Mouse (Mus musculus) liver, embryonic 11.5 days (tissue): Measurements from ENCODE around the gene Tanc1. TPM values are rescaled to one million over a fixed set of nuclear protein-coding genes. Genes with fewer than 3 reads are reported as not detected.

Source experiments
- ATAC-seq: fragments of 200-750 bp; cut with Nextera tagmentation; replicated peaks from 2 replicates; pipeline ENCODE4 v1.8.0; 2017; ENCODE audit warnings: moderate number of reproducible peaks, mild to moderate bottlenecking, moderate TSS enrichment, moderate library complexity; ENCODE audit not compliant: low FRiP score
- DNase-seq: peaks from one replicate; pipeline ENCODE4 v3.0.0-alpha.2; 2017; ENCODE audit warnings: low spot score
- H3K27ac ChIP-seq: fragments of 300-500 bp; sonication (generic); 2 replicates; pipeline ENCODE4 v1.5.1; 2014; ENCODE audit warnings: mild to moderate bottlenecking, low read depth, low read length, control low read depth
- H3K27me3 ChIP-seq: fragments of 300-500 bp; sonication (generic); replicated peaks from 2 replicates; pipeline ENCODE4 v1.6.1; 2014; ENCODE audit warnings: low read length, mixed read lengths; ENCODE audit not compliant: control insufficient read depth, insufficient read depth
- H3K36me3 ChIP-seq: fragments of 300-500 bp; sonication (generic); 2 replicates; pipeline ENCODE4 v1.6.1; 2014; ENCODE audit warnings: mild to moderate bottlenecking, low read length, moderate library complexity, mixed read lengths; ENCODE audit not compliant: control insufficient read depth, insufficient read depth
- H3K4me1 ChIP-seq: fragments of 300-500 bp; sonication (generic); replicated peaks from 2 replicates; pipeline ENCODE4 v1.6.1; 2014; ENCODE audit warnings: low read length, mixed read lengths; ENCODE audit not compliant: control insufficient read depth, insufficient read depth
- H3K4me2 ChIP-seq: fragments of 300-500 bp; sonication (generic); 2 replicates; pipeline ENCODE4 v1.6.1; 2014; ENCODE audit warnings: mild to moderate bottlenecking, control low read depth, moderate library complexity
- H3K4me3 ChIP-seq: fragments of 300-500 bp; sonication (generic); 2 replicates; pipeline ENCODE4 v1.5.1; 2014; ENCODE audit warnings: low read depth, low read length, control low read depth
- H3K9ac ChIP-seq: fragments of 300-500 bp; sonication (generic); 2 replicates; pipeline ENCODE4 v1.6.1; 2014; ENCODE audit warnings: low read depth, low read length, control low read depth
- H3K9me3 ChIP-seq: fragments of 300-500 bp; sonication (generic); 2 replicates; pipeline ENCODE4 v1.6.1; 2016; ENCODE audit warnings: low read length, inconsistent platforms, mixed read lengths; ENCODE audit not compliant: control insufficient read depth
- WGBS: fragments of 180-500 bp; shearing (Covaris S2); extraction: QIAGEN DNeasy Blood & Tissue Kit; methylation state at CpG from one replicate; pipeline ENCODE4 v1.1.7; 2014; 5-methylcytosine and 5-hydroxymethylcytosine counted together
- polyA plus RNA-seq: library from polyadenylated mRNA; unstranded; fragments of >200 nt; fragmentation: Nextera tagmentation; extraction: Ambion mirVana; gene quantifications from 2 replicates; pipeline ENCODE4 v1.2.1, GENCODE M21; 2014

The Tanc1 gene
- polyA plus RNA-seq, 1 experiment from 2014 or later, result 12.5 TPM

GRCm38 (mm10) chr2:59588096-59588405 is 23.8 kb upstream of the Tanc1 start:
- DNase-seq (no peak), ATAC-seq (no peak)
- no peak overlapping the region for H3K4me2 ChIP-seq
- no peaks in the 10 kb centered on the region for H3K9me3 ChIP-seq
- no peak overlapping the region for H3K27ac ChIP-seq
- no peaks in the 10 kb centered on the region for H3K27me3 ChIP-seq
- no peak overlapping the region for H3K4me3 ChIP-seq
- H3K4me1 ChIP-seq, result no peaks in the 10 kb centered on the region
- no peaks in the 10 kb centered on the region for H3K36me3 ChIP-seq
- WGBS, result 75% methylated on average over 3 of the region's 3 CpGs
- H3K9ac ChIP-seq, result no peak overlapping the region

GRCm38 (mm10) chr2:59593341-59593902 is 18.4 kb upstream of the Tanc1 start:
- no peak overlapping the region for H3K27ac ChIP-seq
- 67% methylated on average over 7 of the region's 7 CpGs for WGBS
- no peaks in the 10 kb centered on the region for H3K9me3 ChIP-seq

GRCm38 (mm10) chr2:59594095-59594494 is 17.7 kb upstream of the Tanc1 start:
- no peak overlapping the region for H3K4me3 ChIP-seq
- no peaks in the 10 kb centered on the region for H3K27me3 ChIP-seq
- ATAC-seq (no peak), DNase-seq (no peak)
- no peaks in the 10 kb centered on the region for H3K9me3 ChIP-seq
- no peak overlapping the region for H3K4me2 ChIP-seq
- 71% methylated on average over 6 of the region's 6 CpGs for WGBS
- no peaks in the 10 kb centered on the region for H3K36me3 ChIP-seq
- no peak overlapping the region for H3K27ac ChIP-seq
- peaks cover under 1% of the 10 kb centered on the region; the same call in 1 of the 2 replicates for H3K4me1 ChIP-seq
- no peak overlapping the region for H3K9ac ChIP-seq

More at GRCm38 (mm10) chr2:59593341-59593902, 18.4 kb upstream of the Tanc1 start:
- Histone ChIP-seq H3K36me3 (no peaks in the 10 kb centered on the region), H3K4me2 (no peak overlapping the region), H3K27me3 (no peaks in the 10 kb centered on the region), H3K4me3 (no peak overlapping the region), H3K9ac (no peak overlapping the region), H3K4me1 (no peaks in the 10 kb centered on the region)
- ATAC-seq, result no peak
- no peak for DNase-seq

GRCm38 (mm10) chr2:59596545-59596944 is 15.3 kb upstream of the Tanc1 start:
- no peaks in the 10 kb centered on the region for H3K36me3 ChIP-seq
- DNase-seq, result no peak
- H3K27me3 ChIP-seq, result no peaks in the 10 kb centered on the region
- no peak for ATAC-seq
- no peak overlapping the region for H3K27ac ChIP-seq
- WGBS, result 57% methylated on average over 8 of the region's 8 CpGs
- H3K4me2 ChIP-seq, result no peak overlapping the region
- H3K4me1 ChIP-seq, result peaks cover 4% of the 10 kb centered on the region; the same call in 1 of the 2 replicates
- H3K4me3 ChIP-seq, result no peak overlapping the region
- no peak overlapping the region for H3K9ac ChIP-seq
- no peaks in the 10 kb centered on the region for H3K9me3 ChIP-seq

- Histone ChIP-seq H3K4me2 (no peak overlapping the region), H3K4me1 (peaks cover 4% of the 10 kb centered on the region; the same call in 1 of the 2 replicates), H3K4me3 (no peak overlapping the region), H3K27ac (no peak overlapping the region), H3K27me3 (no peaks in the 10 kb centered on the region), H3K36me3 (no peaks in the 10 kb centered on the region), H3K9ac (no peak overlapping the region), H3K9me3 (no peaks in the 10 kb centered on the region)
- DNase-seq (no peak), ATAC-seq (no peak)
- WGBS, result 77% methylated on average over 6 of the region's 6 CpGs
These were observed 13.6 kb upstream of the Tanc1 start for GRCm38 (mm10) chr2:59598286-59598685.

- Histone ChIP-seq H3K4me2 (peak overlapping the region; percentile 20; the same call in 1 of the 2 replicates), H3K27ac (no peak overlapping the region), H3K36me3 (no peaks in the 10 kb centered on the region), H3K4me3 (no peak overlapping the region), H3K27me3 (no peaks in the 10 kb centered on the region), H3K9ac (no peak overlapping the region), H3K9me3 (no peaks in the 10 kb centered on the region), H3K4me1 (peaks cover 4% of the 10 kb centered on the region; the same call in 1 of the 2 replicates)
- ATAC-seq (no peak), DNase-seq (no peak)
- 33% methylated on average over 4 of the region's 4 CpGs for WGBS
These were observed 12.9 kb upstream of the Tanc1 start for GRCm38 (mm10) chr2:59598894-59599293.

- H3K4me1 ChIP-seq, result peaks cover 4% of the 10 kb centered on the region; the same call in 1 of the 2 replicates
- peak; percentile 51 for ATAC-seq
- H3K9me3 ChIP-seq, result no peaks in the 10 kb centered on the region
- no peaks in the 10 kb centered on the region for H3K27me3 ChIP-seq
- 19% methylated on average over 7 of the region's 7 CpGs for WGBS
- peak overlapping the region; percentile 20; the same call in 1 of the 2 replicates for H3K4me2 ChIP-seq
- H3K9ac ChIP-seq, result no peak overlapping the region
- no peak overlapping the region for H3K4me3 ChIP-seq
- peak; percentile 35 for DNase-seq
- H3K36me3 ChIP-seq, result no peaks in the 10 kb centered on the region
- H3K27ac ChIP-seq, result peak overlapping the region; percentile 21; the same call in 1 of the 2 replicates
These were observed 12.3 kb upstream of the Tanc1 start for GRCm38 (mm10) chr2:59599338-59600111.

- Histone ChIP-seq H3K4me2 (no peak overlapping the region), H3K4me1 (peaks cover 4% of the 10 kb centered on the region; the same call in 1 of the 2 replicates), H3K9ac (no peak overlapping the region), H3K9me3 (no peaks in the 10 kb centered on the region), H3K27ac (peak overlapping the region; percentile 21; the same call in 1 of the 2 replicates), H3K27me3 (no peaks in the 10 kb centered on the region), H3K36me3 (no peaks in the 10 kb centered on the region), H3K4me3 (no peak overlapping the region)
- ATAC-seq (no peak), DNase-seq (no peak)
- WGBS, result 77% methylated on average over 19 of the region's 19 CpGs
These were observed 11.6 kb upstream of the Tanc1 start for GRCm38 (mm10) chr2:59600123-59600840.
